Mouse (Mus musculus) cortical plate, adult 2 months (tissue): ENCODE data around the gene Smim15.

Source experiments
- CTCF ChIP-seq: fragments of 200-500 bp; IDR thresholded peaks from 2 replicates; pipeline ENCODE4 v1.5.1; 2011; ENCODE audit warnings: mild to moderate bottlenecking, control low read depth, low read length; ENCODE audit not compliant: insufficient read depth; ENCODE audit errors: extremely low read depth
- POLR2A ChIP-seq: fragments of 200-500 bp; IDR thresholded peaks from 2 replicates; pipeline ENCODE4 v1.6.1; 2011; ENCODE audit warnings: mild to moderate bottlenecking, low read length, control low read depth; ENCODE audit not compliant: insufficient read depth; ENCODE audit errors: extremely low read depth

DNA sequence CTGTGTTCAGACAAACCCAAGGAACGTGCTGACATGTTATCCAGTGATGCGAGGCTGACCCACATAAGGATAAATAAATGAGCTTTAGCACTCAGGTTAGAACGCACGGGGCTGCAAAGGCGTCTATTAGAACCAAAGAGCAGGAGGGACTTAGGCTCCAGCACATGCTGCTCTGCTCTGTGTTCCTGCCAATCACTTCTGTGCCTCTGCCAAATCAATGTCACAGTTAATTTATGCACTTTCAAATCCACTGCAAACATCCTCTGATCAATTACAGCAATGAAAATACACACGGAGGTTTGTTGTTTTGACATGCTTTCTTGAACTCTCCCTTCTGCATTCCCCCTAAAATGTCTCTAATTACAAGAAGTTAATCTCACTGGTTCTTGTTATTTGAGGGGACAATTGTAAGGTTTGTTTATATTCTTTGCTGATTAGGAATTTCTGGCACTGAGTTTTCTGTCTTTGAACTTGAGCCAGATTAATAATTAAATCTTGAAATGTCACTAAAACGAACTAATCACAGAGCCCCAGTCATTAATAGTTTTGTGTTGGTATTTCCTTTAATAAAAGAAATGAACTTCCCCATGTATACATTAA is 16.1 kb downstream of the Smim15 start:
- TF ChIP-seq CTCF (no peak), POLR2A (no peak)
